Mouse (Mus musculus) megakaryocyte, adult 5-6 weeks (primary cell): Measurements from ENCODE around the gene Slc10a7. TPM values are rescaled to one million over a fixed set of nuclear protein-coding genes. Genes with fewer than 3 reads are reported as not detected.
A peak's percentile ranks its signal among the peaks of the same experiment; 100 is the strongest.

Experiments
- ATAC-seq: 2 replicates; pipeline ENCODE4 v1.8.0; 2016; ENCODE audit warnings: mild to moderate bottlenecking, inconsistent platforms; ENCODE audit not compliant: poor library complexity, severe bottlenecking
- total RNA-seq, 2 experiments: library from RNA; stranded (forward) in 1 of 2; stranded (reverse) in 1 of 2; fragments of 153-499, 151-499 nt in 1 of 2; fragments of 221-1000, 200-1000 nt in 1 of 2; gene quantifications; 2 replicates each; pipeline versions ENCODE4 v1.2.3 to v1.2.4; 2015 to 2017

Gene Slc10a7
- total RNA-seq, 2 experiments from 2014 or later: 12.8 to 16.1 TPM

DNA sequence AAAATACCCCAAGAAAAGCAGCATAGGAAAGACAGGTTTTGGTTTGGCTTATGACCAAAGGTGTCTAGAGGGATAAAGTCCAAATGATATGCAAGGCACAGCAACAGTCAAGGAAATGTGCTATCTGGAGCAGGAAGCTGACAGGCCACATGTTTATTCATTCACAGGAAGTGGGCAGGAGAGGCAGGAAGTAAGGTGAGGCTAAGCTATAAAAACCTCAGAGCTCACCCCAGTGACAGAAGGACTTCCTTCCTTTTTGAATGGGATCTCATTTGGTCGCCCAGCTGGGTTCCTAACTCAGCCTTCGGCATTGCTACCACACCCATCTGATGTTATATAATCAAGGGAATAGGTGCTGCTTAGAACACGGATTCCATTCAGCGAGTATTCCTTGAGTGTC, 113.2 kb downstream of the Slc10a7 start:
- peak; percentile 52 for ATAC-seq

DNA sequence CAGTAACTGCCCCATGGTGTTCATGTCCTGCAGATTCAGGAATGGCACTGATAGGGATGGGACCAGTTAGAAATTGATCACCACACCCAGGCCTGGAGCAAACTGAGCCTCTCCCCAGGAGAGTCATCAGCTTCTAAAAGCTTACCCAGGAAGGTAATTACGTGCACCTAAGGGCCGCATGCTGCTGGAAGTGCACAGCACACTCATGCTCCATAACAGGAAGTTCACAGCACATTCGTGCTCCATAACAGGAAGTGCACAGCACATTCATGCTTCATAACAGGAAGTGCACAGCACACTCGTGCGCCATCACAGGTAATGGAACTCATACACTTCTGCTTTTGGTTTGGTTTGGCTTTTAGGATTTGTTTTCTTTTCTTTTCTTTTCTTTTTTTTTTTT, 114.8 kb downstream of the Slc10a7 start:
- peak; percentile 97 for ATAC-seq

DNA sequence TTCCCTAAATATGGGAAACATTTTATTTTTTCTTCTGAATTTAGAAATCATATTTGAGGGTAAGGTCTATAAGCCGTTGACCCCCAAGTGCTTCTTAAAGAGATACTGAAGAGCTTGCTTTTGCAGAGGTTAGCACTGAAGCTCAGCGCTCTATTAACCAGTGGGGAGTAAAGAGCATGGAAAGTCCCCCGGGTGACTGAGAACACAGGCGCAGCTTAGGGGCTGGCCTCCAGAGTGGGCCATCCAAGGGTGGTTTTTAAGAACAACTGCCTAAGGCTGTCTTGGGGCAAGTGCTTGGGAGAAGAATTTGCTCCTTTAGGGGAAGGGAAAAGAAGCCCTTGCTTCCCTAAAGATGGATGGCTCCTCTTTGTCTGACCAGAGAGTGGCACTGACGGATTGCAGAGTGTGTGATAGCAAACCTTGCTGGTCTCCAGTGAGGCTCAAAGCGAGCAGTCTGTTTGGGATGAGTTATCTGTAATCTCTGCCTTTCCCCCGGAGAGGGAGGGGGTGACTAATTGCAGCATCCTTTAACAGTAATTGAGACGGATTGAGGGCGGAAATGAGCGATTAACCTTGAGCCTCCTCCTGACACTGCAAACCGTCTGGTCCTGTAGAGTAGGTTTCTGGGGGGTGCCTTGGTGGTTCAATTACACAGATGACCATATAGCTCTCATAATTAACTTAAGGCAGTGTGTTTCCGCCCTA, 115.7 kb downstream of the Slc10a7 start:
- ATAC-seq: no peak

DNA sequence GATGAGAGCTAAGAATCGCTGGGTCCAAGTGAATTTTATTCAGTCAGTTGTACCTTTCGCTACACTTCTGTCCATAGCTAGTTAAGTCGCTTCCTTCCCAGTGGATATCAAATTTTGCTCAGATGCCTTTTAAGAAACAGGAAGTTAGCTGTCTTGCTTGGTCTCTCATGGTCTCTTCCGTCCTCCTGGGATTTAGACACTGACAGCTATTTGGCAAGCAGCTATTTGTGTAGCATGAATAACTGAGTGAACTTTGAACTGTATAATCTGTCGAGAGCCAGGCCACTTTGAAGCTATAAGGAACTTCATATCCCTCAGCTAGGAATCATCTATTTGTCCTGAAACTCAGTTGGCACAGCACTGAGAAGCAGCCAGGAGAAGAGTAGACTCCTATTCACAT, 117.5 kb downstream of the Slc10a7 start:
- no peak for ATAC-seq

DNA sequence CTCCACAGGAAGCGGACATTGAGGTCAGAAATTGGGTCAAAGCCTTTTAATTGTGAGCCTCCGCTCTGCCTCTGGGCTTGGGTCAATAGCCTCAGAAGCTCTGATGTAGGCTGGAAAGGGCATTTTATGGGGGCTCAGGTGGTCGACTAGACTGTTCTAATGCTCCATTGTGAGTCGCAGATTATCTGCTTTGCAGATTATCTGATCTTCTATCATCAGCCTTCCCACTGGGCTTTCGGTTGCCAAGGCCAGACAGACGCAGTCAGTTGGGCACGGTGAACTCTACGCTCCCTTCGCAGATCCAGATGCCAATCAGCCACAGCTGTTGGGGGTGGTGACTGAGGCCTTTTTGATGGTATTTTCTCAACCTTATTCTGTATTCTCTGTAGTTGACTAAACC, 118.6 kb downstream of the Slc10a7 start:
- ATAC-seq: no peak

DNA sequence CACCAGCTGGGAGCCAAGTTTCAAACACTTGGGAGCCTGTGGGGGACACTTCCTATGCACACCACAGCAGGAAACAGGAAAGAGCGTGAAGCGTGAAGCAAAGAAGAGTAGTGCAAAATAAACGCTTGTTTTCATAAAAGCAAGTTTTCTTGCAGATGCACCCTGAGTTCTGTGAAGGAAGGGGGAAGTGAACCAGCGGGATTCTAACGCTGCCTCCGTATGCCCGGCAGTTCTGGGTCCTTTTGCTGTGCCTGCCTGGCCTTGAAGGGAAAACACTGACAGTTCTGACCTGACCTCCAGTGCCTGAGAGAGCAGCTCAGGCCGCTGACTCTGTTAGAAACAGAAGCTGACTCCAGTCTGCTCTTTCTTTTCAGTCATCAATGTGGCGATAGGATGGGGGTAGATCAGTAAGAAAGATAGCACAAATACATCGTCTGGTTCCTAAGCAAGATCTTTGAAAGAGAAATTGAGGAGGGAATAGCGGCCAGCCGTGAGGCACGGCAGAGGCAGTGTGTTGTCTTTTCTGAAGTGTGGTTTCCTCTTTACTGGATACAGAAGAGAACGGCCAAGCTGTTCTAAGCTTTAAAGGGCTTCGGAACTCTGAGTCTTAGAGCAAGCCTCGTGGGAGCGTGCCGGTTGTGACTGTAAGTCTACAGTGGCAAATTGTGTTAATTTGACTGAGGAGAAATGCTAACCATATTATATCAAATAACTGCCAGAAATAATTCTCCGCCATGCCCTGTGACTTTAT, 121.4 kb downstream of the Slc10a7 start:
- ATAC-seq: peak; percentile 64

DNA sequence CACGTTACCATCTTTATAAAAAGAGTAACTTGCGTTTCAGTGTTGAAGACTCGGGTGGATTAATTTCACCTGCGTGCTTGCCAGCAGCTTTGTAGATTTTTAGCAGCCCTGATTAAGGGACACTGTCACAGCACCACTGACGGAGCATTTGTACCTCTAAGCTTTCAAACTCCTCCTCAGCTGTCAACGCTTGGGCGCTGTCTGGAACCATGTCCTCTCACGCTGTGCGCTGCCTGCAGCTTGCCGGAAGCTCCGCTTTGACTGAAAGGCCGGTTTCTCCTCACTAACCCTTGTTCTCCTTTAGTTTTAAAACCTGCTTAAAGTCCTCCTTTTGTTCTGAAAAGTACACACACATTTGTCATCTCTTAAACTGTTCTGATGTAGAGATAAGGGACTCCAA, 123.9 kb downstream of the Slc10a7 start:
- ATAC-seq: no peak

DNA sequence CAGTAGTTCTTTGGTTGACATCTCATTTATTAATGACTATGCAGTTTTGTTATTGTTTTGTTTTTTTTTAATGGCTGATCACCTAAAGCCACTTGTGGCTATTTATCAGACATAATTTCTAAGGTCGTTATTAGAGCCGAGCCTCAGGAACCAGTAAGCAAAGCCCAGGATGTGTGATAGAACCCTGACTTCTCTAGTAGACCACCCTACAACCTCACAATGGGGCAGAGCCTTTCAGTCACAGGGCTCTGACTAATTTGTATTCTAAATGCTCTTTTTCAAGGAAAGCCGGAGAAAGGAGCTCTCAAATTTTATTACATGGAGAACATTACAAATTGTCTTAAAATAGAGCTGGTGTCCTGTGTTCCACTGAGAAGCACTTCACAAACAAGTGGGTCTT, 124.9 kb downstream of the Slc10a7 start:
- ATAC-seq: no peak

DNA sequence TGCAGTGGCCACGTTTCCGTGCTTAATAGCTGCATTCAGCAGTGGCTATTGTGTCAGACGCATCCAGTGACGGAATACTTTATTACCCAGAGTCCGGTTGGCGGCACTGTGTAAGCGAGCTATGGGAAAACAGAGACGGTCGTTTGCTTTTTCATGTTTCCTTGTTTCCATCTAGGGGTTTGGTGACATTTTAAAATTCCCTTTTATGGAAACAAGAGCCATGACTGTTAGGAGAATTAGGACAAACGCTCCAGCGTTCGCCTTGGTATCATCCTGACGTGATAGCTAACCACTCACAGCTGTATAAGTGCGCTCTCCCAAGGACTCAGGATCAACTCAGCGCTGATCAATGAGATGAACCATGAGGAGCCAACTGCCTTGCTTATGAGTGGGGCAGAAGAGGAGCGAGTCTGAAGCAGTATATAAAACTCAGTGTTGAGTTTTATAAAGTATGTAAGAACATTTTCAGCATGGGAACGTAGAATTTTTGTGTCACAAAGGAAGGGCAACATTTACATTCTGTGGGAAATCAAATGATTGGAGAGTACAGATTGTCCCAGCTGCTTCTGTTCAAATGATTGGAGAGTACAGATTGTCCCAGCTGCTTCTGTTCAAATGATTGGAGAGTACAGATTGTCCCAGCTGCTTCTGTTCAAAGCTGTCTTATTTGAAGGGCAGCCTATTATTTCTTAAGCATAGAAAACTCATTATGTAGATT, 125.5 kb downstream of the Slc10a7 start:
- no peak for ATAC-seq

DNA sequence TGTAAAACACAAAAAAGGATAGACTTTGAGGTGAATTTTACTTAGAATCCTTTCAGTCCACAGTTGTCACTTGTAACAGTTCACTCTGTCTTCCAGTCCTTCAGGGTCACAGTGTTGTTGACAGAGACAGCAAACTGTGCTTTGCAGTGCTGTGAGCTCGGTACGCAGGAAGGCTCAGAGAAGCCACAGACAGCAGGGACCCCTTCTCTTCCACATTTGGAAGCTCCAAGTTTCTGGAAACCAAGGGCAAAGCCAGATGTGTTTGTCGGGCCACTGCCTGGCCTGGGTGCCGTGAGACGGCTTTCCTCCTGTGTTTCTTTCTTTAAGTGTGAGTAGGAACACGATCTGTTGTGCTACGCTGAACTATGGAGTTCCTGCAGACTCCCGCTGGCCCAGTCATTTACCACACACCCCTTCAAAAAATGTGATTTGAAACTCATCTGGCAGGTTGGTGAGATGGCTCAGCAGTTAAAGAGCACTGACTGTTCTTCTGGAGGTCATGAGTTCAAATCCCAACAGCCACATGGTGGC, 126.2 kb downstream of the Slc10a7 start:
- no peak for ATAC-seq

DNA sequence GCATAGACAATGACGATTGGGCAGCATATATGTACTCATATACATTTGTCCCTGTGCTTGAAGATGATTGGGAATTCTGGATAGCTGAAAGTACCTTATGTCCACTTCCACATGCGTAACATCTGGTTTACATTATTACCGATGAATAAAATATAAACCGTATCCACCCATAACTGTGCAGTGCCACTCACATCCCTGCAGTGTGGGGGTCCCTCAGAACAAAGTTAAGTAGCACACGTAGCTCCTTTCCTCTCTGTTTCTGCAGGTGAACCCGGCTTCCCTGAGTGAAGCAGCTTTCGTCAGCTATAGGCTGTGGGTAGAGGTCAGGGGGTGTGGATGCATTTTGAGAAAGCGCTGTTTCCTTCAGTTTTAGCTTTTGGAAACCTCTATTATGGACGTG, 132.8 kb downstream of the Slc10a7 start:
- no peak for ATAC-seq

DNA sequence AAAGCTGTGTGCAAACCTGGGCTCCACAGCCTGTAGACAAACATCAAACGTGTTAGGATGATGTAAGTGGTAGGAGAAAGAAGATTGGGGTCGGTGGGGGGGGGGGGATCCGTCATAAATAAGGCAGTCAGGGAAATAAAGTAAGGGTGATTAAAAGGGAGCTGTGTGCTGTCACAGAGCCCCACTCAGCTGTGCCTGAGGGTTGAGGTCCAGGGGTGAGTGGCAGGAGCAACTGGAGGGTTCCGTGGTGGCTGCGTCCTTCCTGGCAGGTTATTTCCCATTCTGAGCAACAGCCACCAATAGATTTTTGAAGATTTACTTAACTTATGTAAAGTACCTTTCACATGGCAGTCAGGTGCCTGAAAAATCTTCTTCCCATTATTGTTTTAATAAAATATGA, 133.2 kb downstream of the Slc10a7 start:
- no peak for ATAC-seq

DNA sequence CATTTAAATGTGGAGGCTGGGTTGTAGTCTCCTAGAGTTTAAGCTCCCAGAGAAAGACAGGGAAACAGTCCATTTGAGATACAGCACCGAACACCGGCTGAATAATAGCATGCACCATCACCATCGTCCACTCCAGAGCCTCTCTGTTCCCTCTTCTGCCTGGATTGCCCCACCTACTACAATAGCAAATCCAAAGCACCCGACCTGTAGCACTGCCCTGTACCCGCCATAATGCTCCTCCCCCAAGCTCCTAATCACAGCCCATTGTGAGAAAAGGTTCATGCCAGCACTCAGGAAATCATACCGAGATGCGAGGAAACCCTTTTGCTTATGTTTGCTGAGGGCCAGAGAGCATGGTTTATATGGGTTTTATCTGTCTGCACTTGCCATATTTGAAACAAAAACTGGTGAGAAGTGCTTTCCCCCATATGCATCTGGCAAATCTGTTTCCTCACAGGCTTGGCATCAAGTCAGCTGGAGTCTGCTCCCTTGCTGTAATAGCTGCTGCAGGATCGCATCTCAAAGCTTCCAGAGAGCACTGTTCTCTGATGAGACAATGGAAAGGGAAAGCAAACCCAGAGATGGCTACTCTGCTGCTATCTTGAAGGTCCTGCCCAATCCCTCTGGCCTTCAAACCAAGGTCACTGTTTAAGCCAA, 138.0 kb downstream of the Slc10a7 start:
- no peak for ATAC-seq

DNA sequence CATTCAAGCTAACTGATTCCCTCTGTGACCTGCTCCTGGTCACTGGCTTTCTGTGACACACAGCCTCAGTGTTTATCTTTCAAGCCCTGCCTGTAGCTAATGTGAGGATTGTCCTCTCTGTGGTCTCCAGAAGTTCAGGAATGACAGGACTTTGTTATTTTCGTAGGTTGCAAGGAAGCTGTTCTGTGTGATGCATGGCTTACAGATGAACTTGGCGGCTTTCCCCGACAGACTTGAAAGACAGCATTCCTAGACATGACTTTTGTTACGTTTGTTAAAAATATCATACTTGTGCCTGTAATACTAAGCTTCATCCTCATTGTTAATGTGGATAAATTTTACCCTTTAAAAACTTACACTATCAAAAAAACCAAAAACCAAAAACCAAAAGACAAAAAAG, 138.7 kb downstream of the Slc10a7 start:
- no peak for ATAC-seq

DNA sequence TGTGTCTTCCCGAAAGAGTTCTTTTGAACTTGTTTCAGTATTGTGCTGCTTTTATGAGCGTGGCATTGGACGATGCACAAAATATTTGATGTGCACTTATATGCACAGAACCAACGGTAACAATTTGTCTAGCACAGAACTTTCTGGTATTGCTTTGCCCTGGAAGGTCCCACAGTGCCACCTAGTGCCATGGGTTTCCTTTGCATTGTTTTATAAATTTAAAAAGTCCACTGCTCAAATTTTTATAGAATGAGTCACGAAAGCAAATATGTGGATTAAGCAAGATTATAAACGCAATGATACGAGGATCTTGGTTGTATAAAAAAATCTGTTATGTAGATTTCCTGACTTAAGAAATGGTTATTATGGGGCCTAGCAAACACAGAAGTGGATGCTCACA, 139.8 kb downstream of the Slc10a7 start:
- peak; percentile 72 for ATAC-seq

DNA sequence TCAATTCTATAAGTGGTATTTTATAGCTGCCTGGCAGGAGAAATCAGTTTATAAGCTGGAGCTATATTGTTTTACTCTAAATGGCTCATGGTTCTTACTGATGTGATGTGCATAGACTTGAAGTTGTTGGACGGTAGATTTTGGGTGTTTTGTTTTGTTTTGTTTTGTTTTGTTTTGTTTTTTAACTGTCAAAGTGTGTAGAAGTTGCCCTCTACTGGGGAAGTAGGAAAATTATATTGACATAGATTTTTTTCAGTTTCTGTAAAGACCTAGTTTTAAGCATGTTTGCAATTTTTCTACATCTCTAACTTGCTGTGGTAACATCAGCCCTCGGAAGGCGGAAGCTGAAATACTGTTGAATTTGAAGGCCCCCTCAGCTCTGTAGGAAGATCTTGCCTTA, 142.5 kb downstream of the Slc10a7 start:
- no peak for ATAC-seq

DNA sequence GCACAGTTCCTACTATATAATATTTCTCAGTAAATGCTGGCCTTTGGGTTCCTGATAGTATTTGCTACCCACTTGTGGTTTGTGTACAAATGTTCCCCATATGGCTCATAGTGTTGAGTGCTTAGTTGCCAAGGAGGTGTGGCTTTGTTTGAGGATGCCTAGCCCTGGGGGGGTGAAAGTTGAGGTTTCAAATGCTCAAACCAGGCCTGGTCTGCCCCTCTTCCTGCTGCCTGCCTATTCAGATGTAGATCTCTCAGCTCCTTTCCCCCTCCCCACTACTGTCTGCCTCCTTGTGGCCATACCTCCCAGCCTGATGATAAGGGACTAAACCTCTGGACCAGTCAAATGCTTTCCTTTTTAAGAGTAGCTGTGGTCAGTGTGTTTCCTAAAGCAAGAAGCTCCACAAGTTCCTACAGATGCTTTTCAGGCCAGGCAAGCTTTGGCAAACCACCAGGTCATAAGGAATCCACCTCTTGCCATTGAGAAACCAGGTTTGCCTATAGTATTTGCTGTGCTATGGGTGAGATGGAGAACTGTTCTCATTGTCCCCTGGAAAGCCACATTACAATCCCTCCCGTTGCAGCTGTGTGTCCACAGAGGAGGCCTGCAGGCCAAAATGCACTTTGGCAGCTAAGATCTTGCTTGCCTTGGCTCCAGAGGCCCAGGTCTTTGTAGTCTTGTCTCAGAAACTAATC, 146.4 kb downstream of the Slc10a7 start:
- ATAC-seq: no peak

DNA sequence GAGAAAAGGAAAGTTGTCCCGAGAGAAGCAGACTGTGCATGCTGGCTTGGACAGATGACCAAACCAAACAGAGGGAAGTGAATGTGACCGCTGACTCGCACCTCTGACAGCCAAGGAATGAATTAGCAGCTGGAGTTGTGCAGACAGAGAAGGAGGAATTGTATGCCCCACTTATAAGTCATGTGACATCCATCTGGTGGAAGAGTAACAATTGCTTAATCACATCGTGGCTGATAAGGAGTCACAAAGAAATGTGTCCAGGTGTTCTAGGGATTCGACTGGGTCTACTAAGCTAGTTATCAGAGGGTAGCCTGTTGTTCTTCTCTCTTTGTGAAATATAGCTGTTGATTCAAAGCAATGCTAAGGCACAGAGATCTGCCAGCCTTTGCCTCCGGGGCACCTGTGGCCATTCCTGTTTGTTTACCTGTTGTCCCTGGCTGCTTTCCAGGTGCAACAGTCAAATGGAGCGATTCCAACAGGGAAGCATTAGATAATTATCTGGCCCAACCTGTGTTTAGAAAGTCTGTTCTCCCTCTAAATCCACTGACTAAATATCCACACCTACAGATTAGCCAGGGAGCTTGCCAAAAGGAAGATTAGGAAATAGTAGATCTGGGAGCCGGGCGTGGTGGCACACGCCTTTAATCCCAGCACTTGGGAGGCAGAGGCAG, 147.7 kb downstream of the Slc10a7 start:
- no peak for ATAC-seq

DNA sequence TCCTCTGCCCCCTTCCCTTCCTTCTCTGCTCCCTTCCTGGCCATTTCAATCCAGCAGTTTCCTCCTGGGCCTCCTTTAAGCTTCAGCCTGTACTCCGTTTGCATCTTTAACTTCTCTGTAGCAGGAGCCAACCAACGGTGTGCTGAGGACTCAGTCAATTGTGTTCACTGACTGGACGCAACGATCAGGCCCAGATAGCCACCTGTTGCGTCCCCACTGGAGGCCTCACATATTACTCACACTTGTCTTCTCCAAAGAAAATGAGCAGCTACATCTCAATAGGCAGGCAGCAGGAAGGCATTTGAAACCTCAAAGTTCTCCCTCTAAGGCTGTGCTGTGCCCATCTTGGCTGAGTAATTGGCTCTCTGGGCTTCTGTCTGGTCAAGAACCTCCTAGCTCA, 149.0 kb downstream of the Slc10a7 start:
- no peak for ATAC-seq

DNA sequence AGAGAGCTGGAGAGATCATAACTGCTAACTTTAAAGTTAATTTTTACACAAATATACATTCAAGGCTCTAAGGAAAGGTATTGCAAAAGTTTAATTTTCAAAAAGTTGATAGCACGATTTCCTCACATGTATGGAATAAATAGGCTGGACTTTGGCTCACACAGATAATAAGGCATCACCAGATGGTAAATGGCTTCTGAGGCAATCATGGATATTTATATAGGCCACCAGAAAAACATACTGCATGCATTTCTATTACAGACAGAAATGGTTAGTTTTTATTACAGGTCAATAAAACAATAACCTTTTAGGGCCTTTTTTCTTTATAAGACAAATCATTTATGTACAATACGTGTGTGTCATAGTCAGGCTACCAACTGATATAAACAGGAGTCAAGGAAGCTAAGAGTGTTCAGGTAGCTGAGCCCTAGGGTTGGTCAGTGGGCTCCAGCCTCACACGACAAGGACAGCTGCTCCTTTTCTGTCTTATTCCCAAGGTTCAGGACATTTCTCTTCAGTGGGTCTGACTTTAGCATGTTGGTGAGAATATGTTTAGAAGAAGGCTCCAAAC, 150.6 kb downstream of the Slc10a7 start:
- ATAC-seq: no peak
